Mouse (Mus musculus) small intestine, adult 2 months (tissue): Measurements from ENCODE around the gene Nudt4. TPM values are rescaled to one million over a fixed set of nuclear protein-coding genes. Genes with fewer than 3 reads are reported as not detected.

Source experiments
- H3K27ac ChIP-seq: fragments of 200-500 bp; 2 replicates; pipeline ENCODE4 v1.5.1; 2012; ENCODE audit warnings: low read depth, low read length, control low read depth, inconsistent platforms; ENCODE audit not compliant: insufficient read depth
- H3K27me3 ChIP-seq: fragments of 200-500 bp; 2 replicates; pipeline ENCODE4 v1.6.1; 2012; ENCODE audit warnings: mild to moderate bottlenecking, moderate library complexity, low read length, inconsistent platforms; ENCODE audit not compliant: control insufficient read depth, insufficient read depth
- H3K36me3 ChIP-seq: fragments of 200-500 bp; 2 replicates; pipeline ENCODE4 v1.6.1; 2012; ENCODE audit warnings: mild to moderate bottlenecking, low read length, control low read depth, inconsistent platforms; ENCODE audit not compliant: control insufficient read depth, insufficient read depth
- H3K4me1 ChIP-seq: fragments of 200-500 bp; 2 replicates; pipeline ENCODE4 v1.6.1; 2012; ENCODE audit warnings: low read length, inconsistent platforms, mixed read lengths; ENCODE audit not compliant: control insufficient read depth, insufficient read depth, insufficient read length
- H3K4me3 ChIP-seq: fragments of 200-500 bp; 2 replicates; pipeline ENCODE4 v1.5.1; 2012; ENCODE audit warnings: low read depth, mild to moderate bottlenecking, control low read depth, inconsistent platforms, low read length, moderate library complexity
- CTCF ChIP-seq: fragments of 200-500 bp; IDR thresholded peaks from 2 replicates; pipeline ENCODE4 v1.5.1; 2012; ENCODE audit warnings: low read depth, mild to moderate bottlenecking, control low read depth, inconsistent platforms, low read length, moderate library complexity, mixed read lengths; ENCODE audit not compliant: insufficient replicate concordance, insufficient read length; ENCODE audit errors: extremely low read depth
- POLR2A ChIP-seq: fragments of 200-500 bp; IDR thresholded peaks from 2 replicates; pipeline ENCODE4 v1.6.1; 2012; ENCODE audit warnings: low read depth, mild to moderate bottlenecking, control low read depth, inconsistent platforms, low read length, moderate library complexity
- WGBS: fragments of 180-500 bp; shearing (Covaris S2); methylation state at CpG from one replicate; pipeline ENCODE4 v1.1.7; 2018; 5-methylcytosine and 5-hydroxymethylcytosine counted together
- polyA plus RNA-seq: library from polyadenylated mRNA; depleted of rRNA; stranded (reverse); fragments of >200 nt; gene quantifications from 2 replicates; pipeline ENCODE4 v1.2.3, GENCODE M21; 2012

The Nudt4 gene
- polyA plus RNA-seq, 1 experiment: 89.4 TPM

GRCm38 (mm10) chr10:95525037-95525675, 38.8 kb downstream of the Nudt4 start:
- 31% methylated on average over 6 of the region's 6 CpGs for whole genome bisulfite sequencing
- no peak for TF ChIP-seq POLR2A
- TF ChIP-seq CTCF: no peak
- H3K27ac ChIP-seq: no peak overlapping the region
- H3K4me1 ChIP-seq: 0 out of 2 replicates have a peak, but pooled peaks cover 3% of the 10 kb centered on the region
- H3K27me3 ChIP-seq: no peaks in the 10 kb centered on the region
- H3K4me3 ChIP-seq: no peak overlapping the region
- no peaks in the 10 kb centered on the region for H3K36me3 ChIP-seq

DNA sequence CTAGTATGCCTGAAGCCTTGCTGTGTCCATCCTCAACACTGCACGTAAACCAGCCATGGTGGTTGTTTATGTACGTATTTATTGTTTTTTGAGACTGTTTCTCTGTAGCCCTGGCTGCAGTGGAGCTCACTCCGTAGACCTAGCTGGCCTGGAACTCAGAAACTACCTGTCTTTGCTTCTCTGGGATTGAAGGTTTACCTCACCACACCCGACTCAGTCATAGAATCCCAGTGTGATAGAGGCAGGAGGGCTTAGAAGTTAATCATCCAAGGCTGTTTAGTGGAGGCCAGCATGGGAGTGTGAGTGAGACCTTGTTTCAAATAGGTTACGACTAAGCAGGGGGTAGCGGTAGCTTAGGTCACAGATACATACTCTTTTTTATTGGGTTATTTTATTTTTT, 46.3 kb downstream of the Nudt4 start:
- Histone ChIP-seq H3K27me3 (no peaks in the 10 kb centered on the region), H3K27ac (no peak overlapping the region), H3K4me3 (no peak overlapping the region), H3K4me1 (peaks cover 7% of the 10 kb centered on the region; the same call in 1 of the 2 replicates), H3K36me3 (no peaks in the 10 kb centered on the region)
- no peak for TF ChIP-seq CTCF
- TF ChIP-seq POLR2A: no peak
- WGBS: 85% methylated on average over 6 of the region's 6 CpGs

GRCm38 (mm10) chr10:95515293-95515931, 48.5 kb downstream of the Nudt4 start:
- under 1% methylated on average over 80 of the region's 80 CpGs for WGBS
- H3K27ac ChIP-seq: peak overlapping the region; percentile 95
- TF ChIP-seq CTCF: no peak
- TF ChIP-seq POLR2A: no peak; the same call in 1 of the 2 replicates
- peaks cover 7% of the 10 kb centered on the region; the same call in 1 of the 2 replicates for H3K4me1 ChIP-seq
- H3K36me3 ChIP-seq: no peaks in the 10 kb centered on the region
- H3K27me3 ChIP-seq: no peaks in the 10 kb centered on the region
- H3K4me3 ChIP-seq: peak overlapping the region; percentile 98

- no peak for TF ChIP-seq CTCF
- TF ChIP-seq POLR2A: peak; percentile 83
- Histone ChIP-seq H3K27me3 (no peaks in the 10 kb centered on the region), H3K36me3 (no peaks in the 10 kb centered on the region), H3K27ac (peak within 1 kb of the TSS; percentile 95), H3K4me1 (peaks cover 7% of the 10 kb centered on the region; the same call in 1 of the 2 replicates), H3K4me3 (peak within 1 kb of the TSS; percentile 98)
- WGBS: under 1% methylated on average over 76 of the region's 81 CpGs
Measured at GRCm38 (mm10) chr10:95514656-95515292, 49.2 kb downstream of the Nudt4 start, which contains the start of gene Ube2n. Gene Ube2n, plus strand, starts transcription at chr10:95515145.

DNA sequence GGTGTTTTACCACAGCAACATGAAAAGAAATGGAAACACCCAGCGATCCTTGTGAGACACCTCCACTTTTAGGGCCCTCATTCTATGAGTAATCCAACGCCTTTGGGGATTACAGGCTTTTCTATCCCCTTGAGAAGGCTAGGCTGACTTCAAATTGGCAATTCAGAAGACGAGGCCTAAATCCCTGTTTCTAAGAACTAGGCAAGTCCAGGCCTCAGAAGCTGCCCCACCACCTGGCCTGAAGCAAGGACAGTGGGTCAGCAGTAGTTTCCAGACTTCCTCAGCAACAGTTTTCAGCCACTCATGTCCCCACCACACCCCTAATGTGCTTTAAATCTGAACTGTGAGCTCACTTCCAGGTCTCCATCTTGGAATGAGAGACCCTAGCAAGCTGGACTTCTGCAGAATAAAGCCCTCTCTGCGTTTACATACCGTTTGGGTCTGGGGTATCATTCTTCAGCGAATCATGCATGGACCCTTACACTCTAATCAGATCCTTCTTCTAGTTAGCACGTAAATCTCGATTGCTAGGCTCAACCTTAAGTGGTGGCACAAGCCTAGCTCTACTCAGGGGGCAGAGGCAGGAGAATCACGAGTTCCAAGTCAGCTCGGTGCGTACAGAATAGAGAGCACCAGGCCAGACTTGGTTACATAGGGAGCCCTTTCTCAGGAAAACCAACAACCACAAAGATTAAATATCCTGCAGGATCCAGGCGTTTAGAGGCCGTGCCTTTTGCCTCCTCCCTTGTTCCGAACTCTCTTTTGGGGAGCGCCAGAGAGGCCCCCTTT, 50.0 kb downstream of the Nudt4 start:
- no peak for TF ChIP-seq POLR2A
- 34% methylated on average over 15 of the region's 15 CpGs for WGBS
- Histone ChIP-seq H3K4me1 (peaks cover 3% of the 10 kb centered on the region; the same call in 1 of the 2 replicates), H3K27me3 (no peaks in the 10 kb centered on the region), H3K36me3 (no peaks in the 10 kb centered on the region), H3K4me3 (peak overlapping the region; percentile 98), H3K27ac (0 out of 2 replicates have a peak overlapping the region, but pooled peaks have one; percentile 40)

DNA sequence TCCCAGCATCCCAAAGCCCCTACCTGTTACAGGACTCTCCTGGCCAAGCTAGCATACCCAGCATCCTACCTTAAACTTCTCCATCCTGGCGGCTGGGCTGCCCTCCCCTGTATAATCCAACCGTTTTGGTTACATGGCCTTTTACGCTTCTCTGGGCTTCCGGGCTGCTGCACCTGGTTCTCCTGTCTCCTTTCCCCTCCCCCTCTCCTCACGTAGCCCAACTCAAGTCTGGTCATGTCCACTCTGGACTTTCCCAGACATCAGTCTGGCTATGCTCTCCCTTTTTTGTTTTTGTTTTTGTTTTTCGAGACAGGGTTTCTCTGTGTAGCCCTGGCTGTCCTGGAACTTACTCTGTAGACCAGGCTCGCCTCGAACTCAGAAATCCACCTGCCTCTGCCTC, 51.3 kb downstream of the Nudt4 start:
- 90% methylated on average over 8 of the region's 8 CpGs for WGBS
- H3K4me3 ChIP-seq: no peak overlapping the region
- H3K27me3 ChIP-seq: no peaks in the 10 kb centered on the region
- H3K4me1 ChIP-seq: peaks cover 3% of the 10 kb centered on the region; the same call in 1 of the 2 replicates
- H3K27ac ChIP-seq: no peak overlapping the region
- TF ChIP-seq CTCF (no peak), POLR2A (no peak)
- no peaks in the 10 kb centered on the region for H3K36me3 ChIP-seq
